Mouse (Mus musculus) thymus, postnatal 14 days (tissue): ENCODE results near the gene Sfrp4.

Experiments
- DNase-seq: peaks from one replicate; pipeline ENCODE4 v3.0.0; 2021

Gene Sfrp4

GRCm38 (mm10) chr13:19640203-19640851, 17.4 kb downstream of the Sfrp4 start:
- DNase-seq: no peak

- no peak for DNase-seq
Observed at GRCm38 (mm10) chr13:19643519-19643918, 20.6 kb downstream of the Sfrp4 start.

- DNase-seq: no peak
Observed at GRCm38 (mm10) chr13:19644225-19644624, 21.3 kb downstream of the Sfrp4 start.

GRCm38 (mm10) chr13:19649824-19650223, 26.9 kb downstream of the Sfrp4 start:
- DNase-seq: no peak

- no peak for DNase-seq
Observed at GRCm38 (mm10) chr13:19652405-19652804, 29.5 kb downstream of the Sfrp4 start.

GRCm38 (mm10) chr13:19668355-19669140, 45.6 kb downstream of the Sfrp4 start:
- no peak for DNase-seq

- DNase-seq: no peak
Observed at GRCm38 (mm10) chr13:19674025-19674424, 51.1 kb downstream of the Sfrp4 start.

GRCm38 (mm10) chr13:19674601-19675000, 51.7 kb downstream of the Sfrp4 start:
- DNase-seq: no peak
